Mouse (Mus musculus) lung, embryonic 14.5 days (tissue): Measurements from ENCODE around the gene Cacna1c. TPM values are rescaled to one million over a fixed set of nuclear protein-coding genes. Genes with fewer than 3 reads are reported as not detected.

ENCODE experiments used
- ATAC-seq: fragments of 200-750 bp; cut with Nextera tagmentation; 2 replicates; pipeline ENCODE4 v1.8.0; 2017; ENCODE audit warnings: mild to moderate bottlenecking, moderate TSS enrichment, moderate library complexity; ENCODE audit not compliant: insufficient read depth
- DNase-seq: peaks from one replicate; pipeline ENCODE4 v3.0.0-alpha.2; 2015
- H3K27ac ChIP-seq: fragments of 300-500 bp; sonication (generic); 2 replicates; pipeline ENCODE4 v1.5.1; 2014; ENCODE audit warnings: low read depth, mild to moderate bottlenecking, moderate library complexity
- H3K27me3 ChIP-seq: fragments of 300-500 bp; sonication (generic); 2 replicates; pipeline ENCODE4 v1.6.1; 2014; ENCODE audit warnings: low read length, control low read depth; ENCODE audit not compliant: insufficient read depth
- H3K36me3 ChIP-seq: fragments of 300-500 bp; sonication (generic); 2 replicates; pipeline ENCODE4 v1.6.1; 2014; ENCODE audit warnings: control low read depth; ENCODE audit not compliant: insufficient read depth
- H3K4me1 ChIP-seq: fragments of 300-500 bp; sonication (generic); 2 replicates; pipeline ENCODE4 v1.6.1; 2014; ENCODE audit warnings: antibody characterized with exemption, control low read depth; ENCODE audit not compliant: insufficient read depth
- H3K4me2 ChIP-seq: fragments of 300-500 bp; sonication (generic); 2 replicates; pipeline ENCODE4 v1.6.1; 2014; ENCODE audit warnings: mild to moderate bottlenecking
- H3K4me3 ChIP-seq: fragments of 300-500 bp; sonication (generic); 2 replicates; pipeline ENCODE4 v1.5.1; 2014; ENCODE audit warnings: low read depth, low read length
- H3K9ac ChIP-seq: fragments of 300-500 bp; sonication (generic); 2 replicates; pipeline ENCODE4 v1.6.1; 2014
- H3K9me3 ChIP-seq: fragments of 300-500 bp; sonication (generic); 2 replicates; pipeline ENCODE4 v1.6.1; 2016; ENCODE audit warnings: low read depth, low read length, control low read depth
- CTCF ChIP-seq: IDR thresholded peaks from 2 replicates; pipeline ENCODE4 v1.5.1; 2016; ENCODE audit warnings: antibody characterized with exemption, low read depth
- whole genome bisulfite sequencing: fragments of 180-500 bp; shearing (Covaris S2); extraction: QIAGEN DNeasy Blood & Tissue Kit; methylation state at CpG from one replicate; pipeline ENCODE4 v1.1.7; 2014; 5-methylcytosine and 5-hydroxymethylcytosine counted together
- polyA plus RNA-seq: library from polyadenylated mRNA; unstranded; fragments of >200 nt; fragmentation: Nextera tagmentation; extraction: Ambion mirVana; gene quantifications from 2 replicates; pipeline ENCODE4 v1.2.1, GENCODE M21; 2014

The Cacna1c gene
- polyA plus RNA-seq, 1 experiment from 2014 or later: 10.6 TPM

DNA sequence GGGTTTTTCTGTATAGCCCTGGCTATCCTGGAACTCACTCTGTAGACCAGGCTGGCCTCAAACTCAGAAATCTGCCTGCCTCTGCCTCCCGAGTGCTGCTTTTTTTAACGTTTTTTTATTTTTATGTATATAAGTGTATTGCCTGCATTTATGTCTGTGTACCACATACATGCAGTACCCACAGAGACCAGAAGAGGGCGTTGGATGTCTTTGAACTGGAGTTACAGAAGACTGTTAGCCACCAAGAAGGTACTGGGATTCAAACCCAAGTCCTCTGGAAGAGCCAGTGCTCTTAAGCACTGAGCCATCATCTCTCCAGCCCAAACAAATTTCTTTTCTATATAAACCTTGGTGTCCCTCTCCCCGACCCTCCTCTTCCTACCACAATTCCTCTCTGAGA is 77.8 kb downstream of the Cacna1c start:
- DNase-seq (no peak), ATAC-seq (no peak)
- Histone ChIP-seq H3K4me2 (no peak overlapping the region), H3K27me3 (no peaks in the 10 kb centered on the region), H3K9ac (no peak overlapping the region), H3K9me3 (no peaks in the 10 kb centered on the region), H3K27ac (no peak overlapping the region), H3K4me3 (no peak overlapping the region), H3K4me1 (no peaks in the 10 kb centered on the region), H3K36me3 (no peaks in the 10 kb centered on the region)
- TF ChIP-seq CTCF: 0 out of 2 replicates have a peak, but pooled peaks have one; percentile 14
- 55% methylated on average over 4 of the region's 4 CpGs for WGBS

DNA sequence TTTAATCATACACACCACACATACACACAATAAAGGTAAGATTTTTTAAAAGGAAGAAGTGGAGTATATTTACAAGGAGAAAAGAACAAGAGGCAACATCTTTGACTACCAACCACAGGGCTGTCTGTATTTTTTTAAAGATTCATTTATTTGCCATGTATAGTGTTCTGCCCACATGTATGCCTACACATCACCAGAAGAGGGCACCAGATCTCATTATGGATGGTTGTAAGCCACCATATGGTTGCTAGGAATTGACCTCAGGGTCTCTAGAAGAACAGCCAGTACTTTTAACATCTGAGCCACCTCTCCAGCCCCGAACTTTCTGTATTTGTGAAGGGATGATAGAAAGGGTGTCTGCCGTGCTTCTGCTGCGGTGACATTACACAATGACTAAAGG is 79.9 kb downstream of the Cacna1c start:
- Histone ChIP-seq H3K4me3 (no peak overlapping the region), H3K27me3 (no peaks in the 10 kb centered on the region), H3K36me3 (no peaks in the 10 kb centered on the region), H3K27ac (no peak overlapping the region), H3K4me2 (no peak overlapping the region), H3K9me3 (no peaks in the 10 kb centered on the region), H3K9ac (no peak overlapping the region), H3K4me1 (no peaks in the 10 kb centered on the region)
- no peak for ATAC-seq
- no peak for DNase-seq
- no peak for TF ChIP-seq CTCF
- 92% methylated on average over 3 of the region's 3 CpGs for WGBS

DNA sequence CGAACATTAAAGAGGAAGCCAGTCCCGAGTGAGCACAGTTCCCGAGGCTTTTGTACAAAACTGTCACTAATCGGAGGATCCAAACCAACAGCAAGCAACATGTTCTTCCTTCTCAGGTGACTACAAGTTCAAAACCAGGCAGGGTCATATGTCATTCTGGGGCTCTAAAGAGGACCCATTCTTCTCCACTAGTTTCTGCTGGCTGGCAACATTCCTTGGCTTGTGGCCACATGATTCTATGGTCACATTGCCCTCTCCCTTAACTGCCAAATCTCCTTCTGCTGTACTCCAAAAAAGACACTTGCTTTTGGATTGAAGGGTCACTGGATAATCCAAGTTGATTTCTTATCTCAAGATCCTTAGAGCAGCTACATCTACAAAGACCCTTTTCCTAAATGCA is 82.9 kb downstream of the Cacna1c start:
- ATAC-seq (no peak), DNase-seq (no peak)
- Histone ChIP-seq H3K4me2 (no peak overlapping the region), H3K9ac (no peak overlapping the region), H3K4me3 (no peak overlapping the region), H3K27me3 (no peaks in the 10 kb centered on the region), H3K4me1 (no peaks in the 10 kb centered on the region), H3K27ac (no peak overlapping the region), H3K9me3 (no peaks in the 10 kb centered on the region), H3K36me3 (no peaks in the 10 kb centered on the region)
- 61% methylated on average over 4 of the region's 4 CpGs for WGBS
- TF ChIP-seq CTCF: no peak

DNA sequence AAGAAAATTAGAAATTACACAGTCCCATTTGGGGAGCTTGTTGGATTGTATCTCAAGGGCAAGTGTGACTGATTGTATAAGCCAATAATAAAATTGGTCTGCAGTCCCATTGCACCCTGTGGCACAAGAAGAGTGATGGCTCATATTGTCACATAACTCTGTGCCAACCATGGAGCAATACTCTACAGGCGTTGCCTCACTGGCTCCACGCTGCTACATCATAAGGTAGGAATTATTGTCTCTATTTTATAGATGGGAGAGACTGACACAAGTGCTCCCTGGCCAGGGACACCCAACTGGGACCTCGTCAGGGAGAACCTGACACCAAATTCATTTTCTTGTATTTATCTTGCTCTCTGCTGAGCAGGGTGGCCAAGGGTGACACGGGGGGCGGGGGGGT is 85.8 kb downstream of the Cacna1c start:
- Histone ChIP-seq H3K27me3 (peaks cover 22% of the 10 kb centered on the region; the same call in 1 of the 2 replicates), H3K9ac (no peak overlapping the region), H3K4me1 (no peaks in the 10 kb centered on the region), H3K4me3 (no peak overlapping the region), H3K4me2 (no peak overlapping the region), H3K27ac (no peak overlapping the region), H3K9me3 (no peaks in the 10 kb centered on the region), H3K36me3 (no peaks in the 10 kb centered on the region)
- no peak for TF ChIP-seq CTCF
- ATAC-seq (no peak), DNase-seq (no peak)
- 71% methylated on average over 5 of the region's 5 CpGs for WGBS

DNA sequence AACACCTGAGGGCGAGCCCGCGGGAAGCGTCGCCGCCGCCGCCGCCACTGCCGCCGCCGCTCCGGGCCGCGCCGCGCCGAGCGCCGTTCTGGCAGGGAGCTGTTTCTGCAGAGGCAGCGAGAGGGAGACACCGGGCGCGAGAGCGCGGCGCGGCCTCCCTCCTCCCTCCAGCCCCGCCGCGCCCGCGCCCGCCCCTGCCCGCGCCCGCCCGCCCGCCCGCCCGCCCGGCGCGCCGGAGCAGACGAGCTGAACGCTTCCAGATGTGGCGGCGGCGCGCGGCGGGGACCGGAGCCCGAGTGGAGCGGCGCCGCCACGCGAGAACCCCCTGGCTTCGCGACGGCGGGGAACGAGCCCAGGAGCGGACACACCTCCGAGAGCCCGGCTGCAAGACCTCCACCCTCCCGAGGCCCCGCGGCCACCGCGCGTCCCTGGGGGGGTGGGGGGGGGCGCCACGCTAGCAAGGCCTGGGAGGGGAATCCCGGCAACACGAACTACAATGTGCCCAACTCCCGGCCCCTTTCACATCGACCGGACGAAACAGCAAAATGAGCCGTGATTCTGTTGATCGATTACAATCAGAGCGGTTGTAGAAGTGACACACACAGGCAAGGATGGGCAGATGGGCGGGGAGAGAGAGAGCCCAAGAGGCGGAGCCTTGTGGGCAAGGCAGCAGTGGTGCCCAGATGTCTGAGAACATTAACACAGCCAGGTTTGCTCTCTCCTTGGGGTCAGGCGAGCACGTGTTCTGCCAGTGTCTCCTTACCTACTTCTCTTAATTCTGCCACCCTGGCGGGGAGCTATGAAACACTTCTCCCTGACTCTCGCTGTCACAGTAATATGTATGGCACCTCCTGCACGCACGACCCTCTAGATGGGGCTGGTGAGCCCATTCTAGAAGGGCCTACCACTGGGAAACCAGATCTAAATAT is 87.5 kb downstream of the Cacna1c start:
- ATAC-seq: peak; percentile 80
- Histone ChIP-seq H3K27me3 (peaks cover 22% of the 10 kb centered on the region; the same call in 1 of the 2 replicates), H3K36me3 (no peaks in the 10 kb centered on the region), H3K4me2 (peak overlapping the region; percentile 92), H3K9me3 (no peaks in the 10 kb centered on the region), H3K4me1 (no peaks in the 10 kb centered on the region), H3K9ac (peak overlapping the region; percentile 82), H3K27ac (peak overlapping the region; percentile 90), H3K4me3 (peak overlapping the region; percentile 67)
- peak; percentile 90 for DNase-seq
- TF ChIP-seq CTCF: peak; percentile 81
- WGBS: under 1% methylated on average over 63 of the region's 93 CpGs

DNA sequence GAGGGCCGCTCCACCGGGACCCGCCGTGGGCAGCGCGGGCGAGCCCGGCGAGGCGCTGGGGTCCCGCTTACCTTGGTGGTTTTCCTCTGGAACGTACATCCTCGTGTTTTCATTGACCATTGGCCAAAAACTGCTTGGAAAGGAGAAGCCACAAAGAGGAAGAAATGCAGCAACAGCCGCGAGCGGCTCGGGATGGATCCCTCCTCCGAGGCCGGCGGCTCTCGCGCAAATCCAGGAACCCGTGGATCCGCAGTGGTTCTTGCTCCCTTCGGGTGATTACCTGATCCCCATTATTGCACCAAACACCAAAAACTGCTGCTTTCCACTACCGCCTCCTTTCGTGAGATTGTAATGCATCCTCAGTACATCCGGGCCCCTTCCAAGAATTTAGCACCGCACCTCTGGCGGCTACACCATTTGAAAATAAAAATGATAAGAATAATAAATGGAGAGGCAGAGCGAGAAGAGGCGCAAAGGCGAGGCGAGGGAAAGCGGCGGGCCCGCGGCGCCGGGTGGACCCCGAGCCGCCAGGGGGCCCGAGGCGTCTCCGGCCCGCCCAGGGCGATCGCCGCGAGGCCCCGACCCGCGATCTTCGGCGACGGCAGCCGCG is 88.3 kb downstream of the Cacna1c start:
- Histone ChIP-seq H3K27me3 (peaks cover 22% of the 10 kb centered on the region; the same call in 1 of the 2 replicates), H3K4me3 (peak overlapping the region; percentile 67), H3K4me2 (peak overlapping the region; percentile 92), H3K36me3 (no peaks in the 10 kb centered on the region), H3K4me1 (no peaks in the 10 kb centered on the region), H3K9ac (peak overlapping the region; percentile 82), H3K27ac (peak overlapping the region; percentile 90), H3K9me3 (no peaks in the 10 kb centered on the region)
- WGBS: under 1% methylated on average over 58 of the region's 58 CpGs
- TF ChIP-seq CTCF: no peak; the same call in 1 of the 2 replicates
- DNase-seq (peak; percentile 71), ATAC-seq (peak; percentile 38)
